Mouse (Mus musculus) MEL (cell line): Measurements from ENCODE around the gene Gzf1.

Experiments
- CTCF ChIP-seq, 3 experiments: IDR thresholded peaks in 2 of 3; conservative IDR thresholded peaks in 1 of 3; 2 replicates each; pipeline ENCODE4 v1.5.1; 2011 to 2012; ENCODE audit warnings: low read length in 3 of 3, low read depth in 2 of 3, mild to moderate bottlenecking in 2 of 3, improper control_type of control experiment in 1 of 3, inconsistent platforms in 1 of 3, mixed read lengths in 1 of 3, moderate library complexity in 1 of 3; ENCODE audit not compliant: control insufficient read depth in 1 of 3, insufficient read depth in 1 of 3, poor library complexity in 1 of 3, severe bottlenecking in 1 of 3
- HCFC1 ChIP-seq: IDR thresholded peaks from 2 replicates; pipeline ENCODE4 v1.6.1; 2012; ENCODE audit warnings: low read depth, mild to moderate bottlenecking, inconsistent platforms, low read length, improper control_type of control experiment, moderate library complexity
- TAL1 ChIP-seq: IDR thresholded peaks from 2 replicates; pipeline ENCODE4 v1.6.1; 2012; ENCODE audit warnings: mild to moderate bottlenecking, inconsistent platforms, low read length, moderate library complexity, mixed read lengths

- TF ChIP-seq HCFC1: no peak
- no peak for TF ChIP-seq TAL1
- TF ChIP-seq CTCF (IDR thresholded peaks at IDR 0.05 in 2 of 3, conservative IDR thresholded peaks at IDR 0.05 in 1 of 3; ENCODE audit: control insufficient read depth in 1 of 3, insufficient read depth in 1 of 3, low read depth in 2 of 3, low read length in 3 of 3, poor library complexity in 1 of 3, severe bottlenecking in 1 of 3): no peak
These were observed 30.1 kb upstream of the Gzf1 start for GRCm38 (mm10) chr2:148650587-148651357.
